Mouse (Mus musculus): ENCODE measurements at regions not wholly inside any gene's neighbourhood (a gene's known extent, or its start where the extent isn't known, plus 50 kb on each side); places are given as distances from the start of the nearest gene placed in this dataset.

DNA sequence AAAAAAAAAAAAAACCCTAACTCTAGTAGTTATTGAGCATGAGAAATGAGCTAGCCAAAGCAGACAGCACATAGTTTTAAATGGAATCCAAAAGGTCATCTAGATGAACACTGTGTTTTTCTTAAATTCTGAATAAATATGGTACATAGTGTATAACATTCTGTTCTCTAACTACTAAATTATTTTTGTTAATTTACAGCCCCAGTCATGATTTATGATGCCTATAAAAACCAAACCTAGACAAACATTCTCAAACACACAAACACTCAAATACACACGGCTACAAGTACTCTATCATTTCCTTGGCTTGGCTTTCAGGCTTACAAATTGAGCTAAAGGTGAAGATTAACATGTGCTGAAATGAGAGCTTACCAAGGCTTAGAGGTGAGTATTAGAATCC is 188.8 kb downstream of the Sucnr1 start:
- no peak for ATAC-seq
- Histone ChIP-seq H3K36me3 (no peaks in the 10 kb centered on the region), H3K4me1 (no peaks in the 10 kb centered on the region), H3K9me3 (replicated peaks) (no peaks in the 10 kb centered on the region), H3K27me3 (replicated peaks) (no peaks in the 10 kb centered on the region), H3K27ac (no peak overlapping the region), H3K4me2 (no peak overlapping the region), H3K4me3 (no peak overlapping the region), H3K9ac (no peak overlapping the region)
- WGBS (ENCODE audit: insufficient replicate concordance), result 67% methylated on average over 1 of the region's 1 CpGs

- Histone ChIP-seq H3K27ac (no peak overlapping the region), H3K4me1 (no peaks in the 10 kb centered on the region), H3K4me2 (no peak overlapping the region), H3K27me3 (replicated peaks) (no peaks in the 10 kb centered on the region), H3K9me3 (replicated peaks) (no peaks in the 10 kb centered on the region), H3K36me3 (no peaks in the 10 kb centered on the region), H3K9ac (no peak overlapping the region), H3K4me3 (no peak overlapping the region)
- no peak for ATAC-seq
- WGBS (ENCODE audit: insufficient replicate concordance), result 64% methylated on average over 1 of the region's 1 CpGs
Observed at GRCm38 (mm10) chr3:60273744-60274143, 192.1 kb downstream of the Sucnr1 start.

GRCm38 (mm10) chr3:60275249-60275838 is 193.7 kb downstream of the Sucnr1 start:
- ATAC-seq, result no peak
- Histone ChIP-seq H3K36me3 (no peaks in the 10 kb centered on the region), H3K9ac (no peak overlapping the region), H3K9me3 (replicated peaks) (no peaks in the 10 kb centered on the region), H3K4me1 (no peaks in the 10 kb centered on the region), H3K4me3 (no peak overlapping the region), H3K27ac (no peak overlapping the region), H3K27me3 (replicated peaks) (no peaks in the 10 kb centered on the region), H3K4me2 (no peak overlapping the region)
- 67% methylated on average over 6 of the region's 6 CpGs for WGBS (ENCODE audit: insufficient replicate concordance)

DNA sequence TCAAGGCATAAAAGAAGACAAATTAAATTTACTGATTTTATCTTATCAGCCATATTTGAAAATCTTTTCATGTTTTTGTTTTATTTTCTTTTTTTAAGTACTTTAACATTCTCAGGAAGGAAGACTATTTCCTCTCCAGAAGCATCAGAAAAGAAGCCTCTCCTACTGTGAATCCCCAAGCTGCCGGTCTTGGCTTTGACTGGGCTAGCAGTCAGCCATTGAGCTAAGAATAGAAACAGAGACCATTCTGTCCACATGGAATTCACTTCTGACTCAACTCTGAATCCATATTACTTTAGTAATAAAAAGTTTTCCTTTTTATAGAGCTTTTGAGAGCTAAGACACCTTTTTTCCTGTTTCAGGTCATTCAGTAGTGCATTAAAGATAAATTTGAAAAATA is 194.8 kb upstream of the Mbnl1 start:
- Histone ChIP-seq H3K9me3 (replicated peaks) (no peaks in the 10 kb centered on the region), H3K9ac (no peak overlapping the region), H3K4me3 (no peak overlapping the region), H3K4me2 (no peak overlapping the region), H3K27ac (no peak overlapping the region), H3K36me3 (no peaks in the 10 kb centered on the region), H3K4me1 (no peaks in the 10 kb centered on the region), H3K27me3 (replicated peaks) (no peaks in the 10 kb centered on the region)
- no peak for ATAC-seq
- WGBS (ENCODE audit: insufficient replicate concordance), result 88% methylated on average over 1 of the region's 1 CpGs

DNA sequence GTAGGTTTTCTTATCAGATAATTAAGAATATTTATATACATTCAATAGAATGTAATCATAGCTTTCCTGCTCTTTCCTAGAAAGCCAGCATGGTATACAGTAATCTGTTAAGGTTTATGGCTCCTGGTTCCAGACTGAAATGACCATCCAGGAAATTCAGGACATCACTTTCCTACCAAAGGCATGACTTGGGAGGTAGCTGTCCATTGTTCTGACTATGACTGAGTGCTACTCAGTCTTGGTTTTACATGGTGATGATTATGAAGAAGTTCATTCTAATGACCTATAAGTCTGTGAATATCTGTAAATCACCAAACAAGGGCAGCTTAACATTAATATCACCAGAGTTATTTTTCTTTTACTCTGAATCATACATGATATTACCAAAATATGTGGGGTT is 191.4 kb upstream of the Mbnl1 start:
- Histone ChIP-seq H3K4me1 (no peaks in the 10 kb centered on the region), H3K27ac (no peak overlapping the region), H3K9me3 (replicated peaks) (no peaks in the 10 kb centered on the region), H3K4me3 (no peak overlapping the region), H3K27me3 (replicated peaks) (no peaks in the 10 kb centered on the region), H3K9ac (no peak overlapping the region), H3K4me2 (no peak overlapping the region), H3K36me3 (no peaks in the 10 kb centered on the region)
- no peak for ATAC-seq

GRCm38 (mm10) chr3:60281959-60282495 is 190.6 kb upstream of the Mbnl1 start:
- H3K27me3 ChIP-seq (replicated peaks), result no peaks in the 10 kb centered on the region
- H3K27ac ChIP-seq, result no peak overlapping the region
- H3K9ac ChIP-seq, result no peak overlapping the region
- H3K36me3 ChIP-seq, result no peaks in the 10 kb centered on the region
- no peaks in the 10 kb centered on the region for H3K4me1 ChIP-seq
- no peaks in the 10 kb centered on the region for H3K9me3 ChIP-seq (replicated peaks)
- no peak overlapping the region for H3K4me2 ChIP-seq
- no peak overlapping the region for H3K4me3 ChIP-seq
- 45% methylated on average over 3 of the region's 3 CpGs for WGBS (ENCODE audit: insufficient replicate concordance)
- no peak for ATAC-seq

DNA sequence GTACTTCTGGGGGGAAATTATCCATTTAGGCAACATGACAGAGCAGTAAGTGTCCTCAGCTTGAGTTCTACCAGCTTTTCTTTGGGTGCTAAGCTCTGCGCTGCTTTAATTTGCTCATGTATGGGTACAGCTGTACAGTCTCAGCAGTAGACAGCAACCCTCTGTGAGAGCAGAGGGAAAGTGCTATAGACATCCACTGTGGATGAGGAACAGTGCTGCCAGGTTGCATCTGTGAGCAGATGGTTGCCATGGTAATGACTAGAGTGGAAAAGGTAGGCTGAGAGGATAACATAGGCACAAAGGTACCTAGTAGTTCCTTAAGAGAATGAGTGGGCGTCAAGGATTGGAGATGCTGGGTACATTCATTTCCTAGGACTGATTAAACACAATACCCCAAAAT is 180.5 kb upstream of the Mbnl1 start:
- 80% methylated on average over 2 of the region's 2 CpGs for WGBS (ENCODE audit: insufficient replicate concordance)
- Histone ChIP-seq H3K9me3 (replicated peaks) (no peaks in the 10 kb centered on the region), H3K36me3 (no peaks in the 10 kb centered on the region), H3K4me3 (no peak overlapping the region), H3K4me1 (no peaks in the 10 kb centered on the region), H3K9ac (no peak overlapping the region), H3K27ac (no peak overlapping the region), H3K27me3 (replicated peaks) (no peaks in the 10 kb centered on the region), H3K4me2 (no peak overlapping the region)
- no peak for ATAC-seq

DNA sequence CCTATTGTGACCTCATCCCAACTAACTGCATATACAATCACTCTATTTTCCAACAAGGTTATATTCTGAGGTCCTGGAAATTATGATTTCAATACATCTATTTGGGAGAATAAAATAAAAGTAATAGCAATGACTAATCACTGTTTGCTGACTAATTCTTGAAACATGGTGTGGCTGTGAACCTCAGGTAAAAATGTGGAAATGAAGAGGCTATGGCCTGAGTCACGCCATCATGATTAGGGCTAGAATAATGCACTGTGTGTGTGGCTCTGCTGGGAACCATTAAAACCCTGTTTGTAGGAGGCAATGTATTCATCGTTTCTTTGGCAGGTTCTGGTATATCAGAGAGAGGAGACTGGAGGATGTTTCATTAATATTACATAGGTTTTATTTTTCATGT is 179.7 kb upstream of the Mbnl1 start:
- Histone ChIP-seq H3K27ac (no peak overlapping the region), H3K9ac (no peak overlapping the region), H3K4me2 (no peak overlapping the region), H3K36me3 (no peaks in the 10 kb centered on the region), H3K4me3 (no peak overlapping the region), H3K4me1 (no peaks in the 10 kb centered on the region), H3K9me3 (replicated peaks) (no peaks in the 10 kb centered on the region), H3K27me3 (replicated peaks) (no peaks in the 10 kb centered on the region)
- whole genome bisulfite sequencing (ENCODE audit: insufficient replicate concordance), result 64% methylated on average over 2 of the region's 2 CpGs
- ATAC-seq, result no peak

GRCm38 (mm10) chr3:60305399-60305798 is 167.2 kb upstream of the Mbnl1 start:
- Histone ChIP-seq H3K27ac (no peak overlapping the region), H3K9ac (no peak overlapping the region), H3K4me1 (no peaks in the 10 kb centered on the region), H3K4me2 (no peak overlapping the region), H3K27me3 (replicated peaks) (no peaks in the 10 kb centered on the region), H3K4me3 (no peak overlapping the region), H3K9me3 (replicated peaks) (no peaks in the 10 kb centered on the region), H3K36me3 (no peaks in the 10 kb centered on the region)
- 73% methylated on average over 3 of the region's 3 CpGs for WGBS (ENCODE audit: insufficient replicate concordance)
- no peak for ATAC-seq

DNA sequence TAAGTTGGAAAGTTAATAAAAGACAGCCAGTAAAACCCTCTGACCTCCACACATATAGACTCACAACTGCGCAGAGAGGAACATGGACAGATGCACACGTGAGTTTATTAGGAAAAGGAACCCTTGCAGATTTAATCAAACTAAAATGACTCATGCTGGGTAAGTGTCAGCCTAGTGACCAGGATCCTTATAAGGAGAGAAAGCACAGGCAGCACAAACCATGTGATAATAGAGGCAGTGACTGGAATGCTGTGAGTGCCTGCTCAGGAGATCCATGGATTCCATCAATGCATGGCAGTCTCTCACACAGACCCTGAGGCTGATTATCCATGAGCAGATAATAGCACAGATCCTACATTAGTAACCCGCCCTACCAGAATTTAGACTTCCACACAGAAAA is 162.2 kb upstream of the Mbnl1 start:
- no peak for ATAC-seq
- H3K4me1 ChIP-seq, result no peaks in the 10 kb centered on the region
- H3K9ac ChIP-seq, result no peak overlapping the region
- no peak overlapping the region for H3K4me3 ChIP-seq
- H3K36me3 ChIP-seq, result no peaks in the 10 kb centered on the region
- WGBS (ENCODE audit: insufficient replicate concordance), result 61% methylated on average over 3 of the region's 3 CpGs
- no peak overlapping the region for H3K27ac ChIP-seq
- H3K4me2 ChIP-seq, result no peak overlapping the region
- no peaks in the 10 kb centered on the region for H3K9me3 ChIP-seq (replicated peaks)
- H3K27me3 ChIP-seq (replicated peaks), result no peaks in the 10 kb centered on the region

DNA sequence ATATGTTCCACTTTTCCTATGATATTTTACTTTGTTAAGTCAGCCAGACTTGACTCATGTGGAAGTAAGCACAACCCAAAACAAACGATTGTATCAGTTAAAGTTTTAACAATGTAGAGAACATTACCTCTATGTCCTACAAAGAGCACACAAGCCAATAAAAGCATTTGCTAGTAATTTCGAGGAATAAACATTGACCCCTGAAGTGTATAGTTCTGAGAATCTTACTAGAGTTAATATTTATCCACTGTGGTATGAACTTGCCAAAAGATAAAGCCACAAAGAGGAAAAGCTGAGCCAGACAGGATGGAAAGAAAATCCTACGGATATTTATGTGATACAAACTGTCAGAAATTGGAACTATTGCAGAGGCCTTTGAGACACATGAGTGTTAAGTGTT is 161.5 kb upstream of the Mbnl1 start:
- ATAC-seq, result no peak
- Histone ChIP-seq H3K27me3 (replicated peaks) (no peaks in the 10 kb centered on the region), H3K4me2 (no peak overlapping the region), H3K4me3 (no peak overlapping the region), H3K9ac (no peak overlapping the region), H3K36me3 (no peaks in the 10 kb centered on the region), H3K27ac (no peak overlapping the region), H3K9me3 (replicated peaks) (no peaks in the 10 kb centered on the region), H3K4me1 (no peaks in the 10 kb centered on the region)
- WGBS (ENCODE audit: insufficient replicate concordance), result 51% methylated on average over 3 of the region's 3 CpGs

DNA sequence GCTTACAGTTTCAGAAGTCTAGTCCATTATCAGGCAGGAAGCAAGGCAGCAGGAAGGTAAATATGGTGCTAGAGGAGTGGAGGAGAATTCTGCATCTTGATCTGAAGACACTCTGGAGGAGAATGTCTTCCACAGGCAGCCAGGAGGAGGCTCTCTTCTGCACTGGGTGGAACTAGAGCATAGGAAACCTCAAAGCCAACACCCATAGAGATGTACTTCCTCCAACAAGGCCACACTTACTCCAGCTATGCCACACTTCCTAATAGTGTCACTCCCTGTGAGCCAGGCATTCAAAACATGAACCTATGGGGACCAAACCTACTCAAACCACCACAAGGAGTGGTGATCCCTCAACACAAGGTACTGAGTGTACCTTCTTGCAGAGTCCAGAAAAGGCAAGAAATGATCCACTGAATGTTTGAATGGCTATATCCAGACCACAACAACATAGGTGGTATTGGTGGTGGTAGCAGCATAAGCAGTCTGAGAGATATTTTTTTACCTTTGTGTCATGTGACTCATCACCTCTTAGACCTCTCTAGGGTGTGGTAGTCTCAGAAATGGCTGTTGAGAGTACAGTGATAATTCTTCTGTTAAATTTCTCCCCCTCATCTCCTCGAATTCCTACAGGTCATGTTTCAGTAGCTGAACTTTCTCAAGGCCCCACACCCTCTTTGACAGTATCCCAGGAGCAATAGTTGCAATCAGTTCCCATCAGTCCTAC is 152.3 kb upstream of the Mbnl1 start:
- no peak overlapping the region for H3K27ac ChIP-seq
- peaks cover 6% of the 10 kb centered on the region; the same call in 1 of the 2 replicates for H3K4me1 ChIP-seq
- no peaks in the 10 kb centered on the region for H3K27me3 ChIP-seq (replicated peaks)
- ATAC-seq, result peak; percentile 55; the same call in 1 of the 2 replicates
- H3K4me2 ChIP-seq, result no peak overlapping the region
- no peaks in the 10 kb centered on the region for H3K36me3 ChIP-seq
- no peak overlapping the region for H3K4me3 ChIP-seq
- H3K9me3 ChIP-seq (replicated peaks), result no peaks in the 10 kb centered on the region
- H3K9ac ChIP-seq, result no peak overlapping the region
- WGBS (ENCODE audit: insufficient replicate concordance), result 27% methylated on average over 1 of the region's 1 CpGs

- no peak overlapping the region for H3K9ac ChIP-seq
- H3K9me3 ChIP-seq (replicated peaks), result no peaks in the 10 kb centered on the region
- no peak for ATAC-seq
- no peak overlapping the region for H3K27ac ChIP-seq
- no peak overlapping the region for H3K4me2 ChIP-seq
- H3K4me3 ChIP-seq, result no peak overlapping the region
- no peaks in the 10 kb centered on the region for H3K27me3 ChIP-seq (replicated peaks)
- peaks cover 6% of the 10 kb centered on the region; the same call in 1 of the 2 replicates for H3K4me1 ChIP-seq
- no peaks in the 10 kb centered on the region for H3K36me3 ChIP-seq
Observed at GRCm38 (mm10) chr3:60323514-60323913, 149.1 kb upstream of the Mbnl1 start.

Data from liver, embryonic 12.5 days (tissue).